Mouse (Mus musculus): ENCODE measurements at regions not wholly inside any gene's neighbourhood (a gene's known extent, or its start where the extent isn't known, plus 50 kb on each side); places are given as distances from the start of the nearest gene placed in this dataset.
"Not testable (repeated sequence)": the region's sequence is repeated elsewhere in the genome, so short reads cannot be mapped to it uniquely, and the experiment has no call there.

DNA sequence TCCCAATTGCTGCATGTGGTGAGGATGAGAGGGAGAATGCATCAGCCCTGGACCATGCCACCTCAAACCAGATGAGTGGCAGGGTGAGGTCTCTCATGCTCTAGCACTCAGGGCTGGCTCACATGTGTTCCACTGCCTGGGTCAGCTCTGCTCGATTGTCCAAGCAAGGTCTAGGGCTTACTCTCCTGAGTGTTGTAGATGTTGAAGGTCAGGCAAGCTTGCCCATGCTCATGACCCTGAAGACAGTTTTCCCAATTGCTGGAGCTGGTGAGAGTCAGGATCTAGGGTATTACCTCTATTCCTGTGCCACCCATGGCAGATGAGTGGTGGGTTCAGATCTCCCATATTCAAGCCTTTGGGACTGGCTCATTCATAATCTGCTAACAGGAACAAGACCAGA lies 121.2 kb upstream of the Slitrk1 start:
- TF ChIP-seq REST (IDR thresholded peaks at IDR 0.05; ENCODE audit: insufficient read depth, insufficient read length) (no peak), TCF3 (IDR thresholded peaks at IDR 0.05; ENCODE audit: insufficient read length, low read depth) (no peak), USF1 (IDR thresholded peaks at IDR 0.05; ENCODE audit: low read depth) (no peak), POLR2A (IDR thresholded peaks at IDR 0.05; ENCODE audit: insufficient read length, low read depth) (no peak), E2F4 (IDR thresholded peaks at IDR 0.05; ENCODE audit: insufficient read depth) (no peak)
- H3K79me2 ChIP-seq (ENCODE audit: control insufficient read depth, insufficient read depth), result no peaks in the 10 kb centered on the region
- no peak overlapping the region for H3ac ChIP-seq (ENCODE audit: control insufficient read depth, insufficient read length)
- H3K4me2 ChIP-seq (ENCODE audit: low read depth), result no peak overlapping the region
- no peak overlapping the region for H3K4me3 ChIP-seq
- H3K27me3 ChIP-seq (ENCODE audit: control insufficient read depth, insufficient read depth, insufficient read length), result no peaks in the 10 kb centered on the region
- no peaks in the 10 kb centered on the region for H3K36me3 ChIP-seq (ENCODE audit: control insufficient read depth, insufficient read depth)

- not testable (repeated sequence) for H3ac ChIP-seq (ENCODE audit: control insufficient read depth, insufficient read length); H3K79me2 ChIP-seq (ENCODE audit: control insufficient read depth, insufficient read depth); H3K36me3 ChIP-seq (ENCODE audit: control insufficient read depth, insufficient read depth); H3K27me3 ChIP-seq (ENCODE audit: control insufficient read depth, insufficient read depth, insufficient read length); H3K4me3 ChIP-seq; H3K4me2 ChIP-seq (ENCODE audit: low read depth)
Measured at GRCm38 (mm10) chr14:108994919-108995318, 81.0 kb upstream of the Slitrk1 start.

- H3K79me2 ChIP-seq (ENCODE audit: control insufficient read depth, insufficient read depth), result no peaks in the 10 kb centered on the region
- H3K4me3 ChIP-seq, result no peak overlapping the region
- no peaks in the 10 kb centered on the region for H3K36me3 ChIP-seq (ENCODE audit: control insufficient read depth, insufficient read depth)
- H3ac ChIP-seq (ENCODE audit: control insufficient read depth, insufficient read length), result no peak overlapping the region
- no peak for TF ChIP-seq POLR2AphosphoS2 (IDR thresholded peaks at IDR 0.05; ENCODE audit: insufficient read length, low read depth)
- TF ChIP-seq TCF12 (IDR thresholded peaks at IDR 0.05; ENCODE audit: insufficient read depth, poor library complexity, severe bottlenecking), result no peak
- no peak for TF ChIP-seq TCF3 (IDR thresholded peaks at IDR 0.05; ENCODE audit: insufficient read length, low read depth)
- TF ChIP-seq USF1 (IDR thresholded peaks at IDR 0.05; ENCODE audit: low read depth), result no peak
- TF ChIP-seq REST (IDR thresholded peaks at IDR 0.05; ENCODE audit: insufficient read depth, insufficient read length), result no peak
- no peak for TF ChIP-seq POLR2A (IDR thresholded peaks at IDR 0.05; ENCODE audit: insufficient read length, low read depth)
- no peak for TF ChIP-seq MYOD1 (IDR thresholded peaks at IDR 0.05; ENCODE audit: control insufficient read depth in 1 of 3, insufficient read length in 2 of 3, low read depth in 2 of 3)
- H3K4me2 ChIP-seq (ENCODE audit: low read depth), result peak overlapping the region; percentile 27
- no peaks in the 10 kb centered on the region for H3K27me3 ChIP-seq (ENCODE audit: control insufficient read depth, insufficient read depth, insufficient read length)
Measured at GRCm38 (mm10) chr14:108976873-108977272, 62.9 kb upstream of the Slitrk1 start.

GRCm38 (mm10) chr14:108974036-108974435 lies 60.1 kb upstream of the Slitrk1 start:
- Histone ChIP-seq H3K79me2 (ENCODE audit: control insufficient read depth, insufficient read depth) (no peaks in the 10 kb centered on the region), H3K4me3 (no peak overlapping the region), H3ac (ENCODE audit: control insufficient read depth, insufficient read length) (no peak overlapping the region), H3K36me3 (ENCODE audit: control insufficient read depth, insufficient read depth) (no peaks in the 10 kb centered on the region), H3K4me2 (ENCODE audit: low read depth) (no peak overlapping the region), H3K27me3 (ENCODE audit: control insufficient read depth, insufficient read depth, insufficient read length) (no peaks in the 10 kb centered on the region)
- TF ChIP-seq SRF (IDR thresholded peaks at IDR 0.05; ENCODE audit: control insufficient read depth, insufficient read length, low read depth), result no peak
- TF ChIP-seq POLR2AphosphoS2 (IDR thresholded peaks at IDR 0.05; ENCODE audit: insufficient read length, low read depth), result no peak
- TF ChIP-seq USF1 (IDR thresholded peaks at IDR 0.05; ENCODE audit: low read depth), result no peak
- TF ChIP-seq REST (IDR thresholded peaks at IDR 0.05; ENCODE audit: insufficient read depth, insufficient read length), result no peak
- TF ChIP-seq TCF12 (IDR thresholded peaks at IDR 0.05; ENCODE audit: insufficient read depth, poor library complexity, severe bottlenecking), result peak; percentile 33
- no peak for TF ChIP-seq MYOG (IDR thresholded peaks at IDR 0.05; ENCODE audit: control insufficient read depth in 1 of 3, insufficient read depth in 1 of 3, insufficient read length in 2 of 3, low read depth in 2 of 3)
- no peak for TF ChIP-seq E2F4 (IDR thresholded peaks at IDR 0.05; ENCODE audit: insufficient read depth)
- TF ChIP-seq POLR2A (IDR thresholded peaks at IDR 0.05; ENCODE audit: insufficient read length, low read depth), result no peak
- 0 out of 2 replicates have a peak, but pooled peaks have one; percentile 7 for TF ChIP-seq CEBPB (IDR thresholded peaks at IDR 0.05; ENCODE audit: insufficient read depth, poor library complexity, severe bottlenecking)
- TF ChIP-seq TCF3 (IDR thresholded peaks at IDR 0.05; ENCODE audit: insufficient read length, low read depth), result no peak
- no peak for TF ChIP-seq MYOD1 (IDR thresholded peaks at IDR 0.05; ENCODE audit: control insufficient read depth in 1 of 3, insufficient read length in 2 of 3, low read depth in 2 of 3)

Measured in myocyte (in vitro differentiated cells).